Mouse (Mus musculus) neural tube, embryonic 13.5 days (tissue): ENCODE measurements around the gene Arf5. TPM values are rescaled to one million over a fixed set of nuclear protein-coding genes. Genes with fewer than 3 reads are reported as not detected.

ENCODE experiments used
- ATAC-seq: fragments of 200-750 bp; cut with Nextera tagmentation; 2 replicates; pipeline ENCODE4 v1.8.0; 2017; ENCODE audit warnings: low read depth, mild to moderate bottlenecking, moderate TSS enrichment, moderate library complexity
- H3K27ac ChIP-seq: fragments of 300-500 bp; sonication (generic); replicated peaks from 2 replicates; pipeline ENCODE4 v1.5.1; 2015; ENCODE audit warnings: moderate library complexity, mild to moderate bottlenecking, inconsistent platforms
- H3K27me3 ChIP-seq: fragments of 300-500 bp; sonication (generic); 2 replicates; pipeline ENCODE4 v1.6.1; 2015; ENCODE audit warnings: mild to moderate bottlenecking, inconsistent platforms
- H3K36me3 ChIP-seq: fragments of 300-500 bp; sonication (generic); 2 replicates; pipeline ENCODE4 v1.6.1; 2015; ENCODE audit warnings: mild to moderate bottlenecking, inconsistent platforms
- H3K4me1 ChIP-seq: fragments of 300-500 bp; sonication (generic); replicated peaks from 2 replicates; pipeline ENCODE4 v1.6.1; 2015; ENCODE audit warnings: inconsistent platforms
- H3K4me2 ChIP-seq: fragments of 300-500 bp; sonication (generic); 2 replicates; pipeline ENCODE4 v1.6.1; 2015; ENCODE audit warnings: inconsistent platforms, mild to moderate bottlenecking, moderate library complexity
- H3K4me3 ChIP-seq: fragments of 300-500 bp; sonication (generic); 2 replicates; pipeline ENCODE4 v1.5.1; 2015; ENCODE audit warnings: mild to moderate bottlenecking, inconsistent platforms
- H3K9ac ChIP-seq: fragments of 300-500 bp; sonication (generic); 2 replicates; pipeline ENCODE4 v1.6.1; 2015; ENCODE audit warnings: moderate library complexity, mild to moderate bottlenecking, inconsistent platforms
- H3K9me3 ChIP-seq: fragments of 300-500 bp; sonication (generic); 2 replicates; pipeline ENCODE4 v1.6.1; 2016; ENCODE audit warnings: inconsistent platforms
- WGBS: fragments of 180-500 bp; shearing (Covaris S2); methylation state at CpG from one replicate; pipeline ENCODE4 v1.1.7; 2015; 5-methylcytosine and 5-hydroxymethylcytosine counted together
- polyA plus RNA-seq: library from polyadenylated mRNA; unstranded; fragments of >200 nt; fragmentation: Nextera tagmentation; extraction: Ambion mirVana; gene quantifications from 2 replicates; pipeline ENCODE4 v1.2.1, GENCODE M21; 2015

The Arf5 gene
- polyA plus RNA-seq, 1 experiment from 2014 or later, result 392 TPM

DNA sequence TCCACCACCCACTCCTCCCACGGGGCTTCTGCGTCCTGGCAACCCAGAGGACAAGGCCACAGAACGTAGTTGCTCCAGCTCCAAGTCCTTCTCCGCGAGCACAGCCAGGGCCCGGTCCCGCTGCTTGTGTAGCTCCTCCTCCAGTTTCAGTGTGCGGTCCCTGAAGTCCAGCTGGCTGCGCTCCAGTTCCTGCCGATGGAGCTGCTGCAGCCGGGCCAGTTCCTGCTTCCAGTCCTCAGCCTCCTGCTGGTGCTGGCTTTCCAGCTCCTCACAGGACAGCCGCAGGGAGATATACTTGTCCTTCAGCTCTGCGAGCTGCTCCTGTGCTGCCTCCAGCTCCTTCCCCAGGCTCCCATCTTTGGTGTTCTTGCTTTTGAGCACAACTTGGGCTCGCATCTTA is 4.9 kb upstream of the Arf5 start:
- Histone ChIP-seq H3K27me3 (no peaks in the 10 kb centered on the region), H3K4me2 (no peak overlapping the region), H3K9me3 (no peaks in the 10 kb centered on the region), H3K4me3 (no peak overlapping the region), H3K4me1 (peaks cover 42% of the 10 kb centered on the region), H3K27ac (peak overlapping the region; percentile 28; the same call in 1 of the 2 replicates), H3K36me3 (peaks cover 53% of the 10 kb centered on the region), H3K9ac (no peak overlapping the region)
- ATAC-seq, result no peak
- WGBS, result 89% methylated on average over 14 of the region's 14 CpGs

DNA sequence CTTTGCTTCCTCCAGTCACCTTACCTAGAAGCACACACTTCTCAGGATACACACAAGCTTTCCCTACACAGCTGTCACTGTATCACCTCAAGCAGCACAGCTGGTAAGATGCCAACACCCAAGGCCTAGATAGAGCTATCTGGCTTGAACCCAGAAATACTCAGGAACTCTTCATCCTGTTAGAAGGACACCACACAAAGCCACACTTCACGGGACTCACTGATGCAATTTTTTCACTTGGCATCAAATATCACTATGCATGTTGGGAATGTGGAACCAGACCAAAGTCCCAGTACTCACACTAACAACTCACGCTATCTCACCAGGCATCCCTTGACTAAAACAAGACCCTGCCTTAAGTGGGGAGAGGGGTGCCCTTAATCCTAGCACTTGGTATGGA is 3.7 kb upstream of the Arf5 start:
- no peak overlapping the region; the same call in 1 of the 2 replicates for H3K4me3 ChIP-seq
- H3K4me1 ChIP-seq, result peaks cover 48% of the 10 kb centered on the region
- H3K27me3 ChIP-seq, result no peaks in the 10 kb centered on the region
- H3K4me2 ChIP-seq, result peak overlapping the region; percentile 99
- peaks cover 44% of the 10 kb centered on the region for H3K36me3 ChIP-seq
- H3K9me3 ChIP-seq, result no peaks in the 10 kb centered on the region
- no peak overlapping the region; the same call in 1 of the 2 replicates for H3K9ac ChIP-seq
- WGBS, result 88% methylated on average over 2 of the region's 2 CpGs
- no peak for ATAC-seq
- H3K27ac ChIP-seq, result no peak overlapping the region

DNA sequence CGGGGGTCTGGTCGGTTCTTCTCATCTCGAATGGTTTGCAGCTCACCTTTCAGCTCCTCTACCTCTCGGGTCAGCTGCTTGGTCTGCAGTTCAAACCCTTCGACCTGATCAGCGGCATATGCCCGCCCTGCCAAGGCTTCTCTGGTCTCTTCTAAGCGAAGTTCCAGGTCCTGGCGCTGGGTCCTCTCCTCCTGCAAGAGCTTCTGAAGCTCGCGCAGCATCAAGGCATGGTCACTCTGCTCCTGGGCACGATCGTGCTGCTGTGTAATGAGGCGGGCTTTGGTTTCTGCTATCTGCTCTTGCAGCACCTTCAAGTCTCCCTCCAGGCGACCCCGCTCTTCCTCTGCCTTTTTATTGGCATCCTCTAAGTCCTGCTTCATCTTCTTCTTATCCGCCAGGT is 3.0 kb upstream of the Arf5 start:
- H3K9ac ChIP-seq, result peak overlapping the region; percentile 88
- H3K4me2 ChIP-seq, result peak overlapping the region; percentile 99
- H3K4me3 ChIP-seq, result peak overlapping the region; percentile 95
- no peak overlapping the region for H3K27ac ChIP-seq
- WGBS, result 84% methylated on average over 17 of the region's 17 CpGs
- ATAC-seq, result no peak
- H3K9me3 ChIP-seq, result no peaks in the 10 kb centered on the region
- no peaks in the 10 kb centered on the region for H3K27me3 ChIP-seq
- H3K36me3 ChIP-seq, result peaks cover 41% of the 10 kb centered on the region
- H3K4me1 ChIP-seq, result peaks cover 55% of the 10 kb centered on the region

DNA sequence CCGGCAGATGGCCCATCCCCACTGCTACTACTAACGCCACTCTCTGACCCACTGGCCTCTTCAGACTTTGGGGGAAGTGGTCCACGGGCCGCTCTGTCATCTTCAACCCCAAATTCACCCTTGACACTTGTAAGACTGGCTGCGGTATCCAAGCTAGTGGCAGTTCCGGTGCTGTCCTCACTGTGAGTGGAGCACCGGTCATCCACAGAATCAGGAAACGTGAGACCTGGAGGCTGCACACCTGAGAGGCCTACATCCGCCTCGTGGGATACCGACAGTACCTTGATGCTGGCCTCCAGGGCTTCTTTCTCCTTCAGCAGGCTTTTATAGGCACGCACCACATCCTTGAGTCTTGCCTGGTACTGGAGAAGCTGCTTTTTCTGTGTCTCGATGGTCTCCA is 2.5 kb upstream of the Arf5 start:
- Histone ChIP-seq H3K36me3 (peaks cover 41% of the 10 kb centered on the region), H3K9me3 (no peaks in the 10 kb centered on the region), H3K4me3 (peak overlapping the region; percentile 95), H3K4me2 (peak overlapping the region; percentile 99), H3K4me1 (peaks cover 60% of the 10 kb centered on the region), H3K27ac (no peak overlapping the region), H3K9ac (peak overlapping the region; percentile 88), H3K27me3 (no peaks in the 10 kb centered on the region)
- no peak for ATAC-seq
- 28% methylated on average over 13 of the region's 13 CpGs for WGBS

DNA sequence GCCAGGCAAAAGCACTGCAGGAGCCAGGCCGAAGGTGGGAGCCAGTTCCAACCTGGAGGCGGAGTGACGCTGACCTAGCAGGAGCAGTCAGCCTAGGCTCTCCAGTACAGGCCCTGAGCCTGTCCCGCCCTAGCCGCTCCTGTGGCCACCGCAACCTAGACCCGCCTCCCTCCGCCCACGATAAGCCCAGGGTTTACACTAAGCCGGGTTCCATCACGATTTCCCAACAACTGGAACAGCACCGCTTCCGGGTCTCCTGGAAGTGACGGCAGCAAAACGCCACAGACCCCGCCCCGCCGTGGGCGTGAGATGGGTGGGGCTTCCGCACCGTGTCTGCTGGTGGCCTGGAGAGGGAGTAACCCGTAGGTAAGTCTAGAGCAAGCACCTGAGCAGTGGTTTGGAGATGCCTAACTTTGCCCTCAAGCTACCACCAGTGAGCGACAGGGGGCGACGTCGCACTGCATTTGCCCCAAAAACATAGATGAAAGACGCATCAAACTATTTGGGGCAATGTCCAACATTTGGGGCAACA is 1.8 kb upstream of the Arf5 start:
- no peaks in the 10 kb centered on the region for H3K27me3 ChIP-seq
- H3K9me3 ChIP-seq, result no peaks in the 10 kb centered on the region
- peak overlapping the region; percentile 57 for H3K27ac ChIP-seq
- H3K36me3 ChIP-seq, result peaks cover 41% of the 10 kb centered on the region
- peak overlapping the region; percentile 99 for H3K4me2 ChIP-seq
- peak; percentile 85 for ATAC-seq
- H3K4me3 ChIP-seq, result peak overlapping the region; percentile 95
- WGBS, result 0% methylated on average over 27 of the region's 27 CpGs
- peaks cover 64% of the 10 kb centered on the region for H3K4me1 ChIP-seq
- H3K9ac ChIP-seq, result peak overlapping the region; percentile 88

DNA sequence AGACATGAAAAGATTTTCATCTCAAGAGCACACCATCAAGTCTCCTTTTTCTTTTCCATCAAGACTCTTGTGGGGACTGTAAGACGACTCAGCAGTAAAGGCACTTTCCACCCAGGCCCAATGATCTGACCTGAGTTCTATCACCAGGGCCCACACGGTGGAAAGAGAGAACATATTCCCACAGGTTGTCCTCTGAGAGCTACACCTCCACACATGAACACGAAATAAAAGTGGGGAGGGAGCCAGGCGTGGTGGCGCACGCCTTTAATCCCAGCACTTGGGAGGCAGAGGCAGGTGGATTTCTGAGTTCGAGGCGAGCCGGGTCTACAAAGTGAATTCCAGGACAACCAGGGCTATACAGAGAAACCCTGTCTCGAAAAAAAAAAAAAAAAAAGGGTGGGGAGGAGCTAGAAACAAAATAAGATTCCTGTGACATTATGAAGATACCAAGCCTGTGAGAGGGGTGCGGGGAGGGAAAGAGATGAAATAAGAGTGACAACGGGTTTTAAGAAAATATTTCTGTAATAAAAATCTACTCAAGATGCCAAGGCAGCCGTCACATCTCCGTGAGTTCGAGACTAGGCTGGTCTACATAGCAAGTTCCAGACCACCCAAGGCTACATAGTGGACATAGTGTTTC is 589 bp upstream of the Arf5 start:
- Histone ChIP-seq H3K4me3 (peak overlapping the region; percentile 82), H3K9ac (no peak overlapping the region), H3K36me3 (peaks cover 40% of the 10 kb centered on the region), H3K27ac (peak overlapping the region; percentile 35; the same call in 1 of the 2 replicates), H3K4me1 (peaks cover 55% of the 10 kb centered on the region), H3K9me3 (no peaks in the 10 kb centered on the region), H3K27me3 (no peaks in the 10 kb centered on the region), H3K4me2 (peak overlapping the region; percentile 63)
- ATAC-seq, result peak; percentile 2
- WGBS, result 71% methylated on average over 15 of the region's 15 CpGs

DNA sequence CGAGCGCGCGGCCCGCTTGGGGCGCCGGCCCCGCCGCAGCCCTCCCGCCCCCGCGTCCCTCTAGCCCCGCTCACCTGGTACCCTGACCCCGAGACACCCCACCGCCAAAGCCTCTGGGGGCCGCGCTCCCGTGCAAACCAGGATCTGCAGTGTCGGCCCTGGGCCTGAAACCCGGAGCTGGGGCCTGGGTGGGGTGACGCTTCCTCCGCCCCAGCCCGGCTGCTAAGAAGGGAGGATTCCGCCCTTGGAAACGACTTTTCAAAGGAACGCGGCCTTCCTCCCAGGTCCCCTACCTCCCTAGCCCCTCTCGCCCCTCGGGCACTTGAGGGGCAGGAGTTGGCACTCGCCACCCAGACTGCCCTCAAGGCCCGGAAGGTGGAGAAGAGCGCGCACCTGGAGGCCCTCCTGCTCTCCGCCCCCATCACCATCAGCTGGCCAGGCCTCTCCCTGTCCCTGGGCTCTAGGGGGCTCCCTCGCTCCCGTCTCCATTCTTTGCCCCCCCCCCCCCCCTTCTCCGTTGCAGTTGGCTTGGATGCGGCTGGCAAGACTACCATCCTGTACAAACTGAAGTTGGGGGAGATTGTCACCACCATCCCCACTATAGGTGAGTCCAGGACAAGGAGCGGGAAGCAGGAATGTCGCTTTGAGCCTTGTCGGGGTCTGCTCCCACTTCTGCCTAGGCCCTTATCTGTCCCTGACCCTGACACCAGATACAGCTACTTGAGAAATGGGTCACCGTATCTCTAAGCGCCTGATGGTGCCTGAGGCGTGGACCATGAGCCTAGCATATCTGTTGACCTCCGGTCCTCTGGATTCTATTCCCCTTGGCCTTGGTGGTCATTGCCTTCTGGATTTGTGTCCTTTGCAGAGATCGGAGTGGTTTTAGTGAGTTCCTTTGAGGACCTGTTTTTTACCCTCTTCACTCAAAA is 671 bp downstream of the Arf5 start:
- peak; percentile 55 for ATAC-seq
- peaks cover 33% of the 10 kb centered on the region for H3K36me3 ChIP-seq
- 11% methylated on average over 43 of the region's 46 CpGs for WGBS
- H3K27ac ChIP-seq, result peak overlapping the region; percentile 83
- peak overlapping the region; percentile 82 for H3K4me3 ChIP-seq
- H3K27me3 ChIP-seq, result no peaks in the 10 kb centered on the region
- no peaks in the 10 kb centered on the region for H3K9me3 ChIP-seq
- peak overlapping the region; percentile 90 for H3K9ac ChIP-seq
- H3K4me2 ChIP-seq, result peak overlapping the region; percentile 63
- peaks cover 51% of the 10 kb centered on the region for H3K4me1 ChIP-seq

DNA sequence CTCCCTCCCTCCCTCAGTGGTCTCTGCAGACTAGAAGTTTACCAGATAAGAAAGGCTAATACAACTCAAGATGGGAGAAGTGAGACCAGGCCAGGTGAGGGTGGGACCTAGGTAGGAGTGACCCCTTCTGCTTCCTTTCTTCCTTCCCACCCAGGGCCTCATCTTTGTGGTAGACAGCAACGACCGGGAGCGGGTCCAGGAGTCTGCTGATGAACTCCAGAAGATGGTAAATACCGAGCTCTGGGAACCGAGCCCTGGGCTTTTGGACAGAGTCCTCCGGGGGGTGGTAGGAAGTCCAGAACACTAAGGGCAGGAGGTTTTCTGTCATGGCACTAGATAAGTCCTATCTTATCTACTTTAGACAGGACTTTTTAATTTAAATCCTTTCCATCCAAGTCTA is 1.7 kb downstream of the Arf5 start:
- peak overlapping the region; percentile 82 for H3K4me3 ChIP-seq
- 93% methylated on average over 6 of the region's 6 CpGs for WGBS
- peaks cover 30% of the 10 kb centered on the region for H3K36me3 ChIP-seq
- H3K27ac ChIP-seq, result no peak overlapping the region
- H3K9ac ChIP-seq, result 0 out of 2 replicates have a peak overlapping the region, but pooled peaks have one; percentile 90
- H3K4me1 ChIP-seq, result peaks cover 42% of the 10 kb centered on the region
- H3K27me3 ChIP-seq, result no peaks in the 10 kb centered on the region
- H3K9me3 ChIP-seq, result no peaks in the 10 kb centered on the region
- H3K4me2 ChIP-seq, result peak overlapping the region; percentile 63; the same call in 1 of the 2 replicates
- ATAC-seq, result no peak

DNA sequence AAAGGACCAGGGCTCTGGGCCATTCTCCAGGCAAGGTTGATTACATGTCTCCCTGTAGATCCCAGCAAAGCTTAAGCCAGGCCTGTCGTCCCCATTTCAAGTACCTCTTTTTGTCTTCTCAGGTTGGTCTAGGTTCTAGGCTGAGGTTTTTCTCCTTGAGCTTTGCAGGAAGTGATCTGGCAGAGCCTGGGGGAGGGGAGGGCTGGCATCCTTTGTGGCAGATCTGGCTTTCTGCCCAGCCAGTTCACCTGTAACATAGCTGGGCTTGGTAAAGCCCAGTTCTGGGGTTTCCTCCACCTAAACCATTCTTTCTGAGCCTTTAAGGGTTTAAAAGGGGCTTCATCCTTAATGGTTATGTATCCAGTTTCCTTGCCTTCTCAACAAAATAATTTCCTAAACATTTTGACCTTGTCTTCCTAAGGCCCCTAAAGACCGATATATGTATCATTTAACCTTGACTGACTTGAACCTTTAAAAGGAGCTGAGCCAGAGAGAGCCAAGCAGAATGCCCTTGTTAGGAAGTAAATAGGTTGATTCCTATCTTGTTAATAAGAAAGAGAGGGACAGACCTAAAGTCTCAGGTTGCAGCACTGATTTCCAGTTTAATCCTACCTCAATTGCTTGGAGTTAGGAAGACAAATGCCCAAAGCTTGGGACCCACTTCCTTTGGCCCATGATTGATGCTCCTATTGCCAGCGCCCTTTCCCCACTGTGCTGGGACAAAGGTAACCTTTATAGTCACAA is 3.9 kb downstream of the Arf5 start, which contains the start of gene Fscn3:
Fscn3 (plus strand) TSS at position 694 of the 744 bp plus-strand sequence.
- Histone ChIP-seq H3K4me3 (no peak within 1 kb of the TSS), H3K4me2 (no peak within 1 kb of the TSS), H3K27me3 (no peaks in the 10 kb centered on the region), H3K36me3 (peaks cover 30% of the 10 kb centered on the region), H3K4me1 (peaks cover 24% of the 10 kb centered on the region), H3K9me3 (no peaks in the 10 kb centered on the region), H3K27ac (no peak within 1 kb of the TSS), H3K9ac (no peak within 1 kb of the TSS)
- no peak for ATAC-seq
- WGBS, result 75% methylated on average over 3 of the region's 3 CpGs

DNA sequence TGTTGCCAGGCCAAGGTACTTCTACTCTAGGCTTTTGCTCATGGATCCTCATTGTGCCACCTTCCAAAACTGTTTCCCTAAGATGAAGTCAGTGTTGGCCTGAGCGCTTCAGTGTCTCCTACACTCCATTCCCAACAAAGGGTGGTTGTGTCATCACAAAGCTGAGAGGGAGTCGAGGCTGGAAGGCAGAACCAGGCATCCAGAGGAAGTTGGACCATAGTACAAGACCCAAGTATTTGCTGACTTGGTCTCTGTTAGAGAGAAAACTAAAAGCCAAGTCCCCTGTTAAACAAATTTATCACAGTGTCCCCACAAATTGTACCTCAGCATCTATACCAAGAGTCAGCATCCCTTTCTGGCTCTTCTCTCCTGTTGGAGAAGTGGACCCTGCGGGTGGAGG is 4.9 kb downstream of the Arf5 start, which contains the start of gene Gcc1:
Gcc1 (minus strand) TSS at position 101 of the 400 bp plus-strand sequence.
- Histone ChIP-seq H3K4me2 (no peak within 1 kb of the TSS), H3K27ac (no peak within 1 kb of the TSS), H3K9me3 (no peaks in the 10 kb centered on the region), H3K4me1 (peaks cover 22% of the 10 kb centered on the region), H3K36me3 (peaks cover 30% of the 10 kb centered on the region), H3K27me3 (no peaks in the 10 kb centered on the region), H3K4me3 (no peak within 1 kb of the TSS), H3K9ac (no peak within 1 kb of the TSS)
- WGBS, result 86% methylated on average over 3 of the region's 3 CpGs
- no peak for ATAC-seq

DNA sequence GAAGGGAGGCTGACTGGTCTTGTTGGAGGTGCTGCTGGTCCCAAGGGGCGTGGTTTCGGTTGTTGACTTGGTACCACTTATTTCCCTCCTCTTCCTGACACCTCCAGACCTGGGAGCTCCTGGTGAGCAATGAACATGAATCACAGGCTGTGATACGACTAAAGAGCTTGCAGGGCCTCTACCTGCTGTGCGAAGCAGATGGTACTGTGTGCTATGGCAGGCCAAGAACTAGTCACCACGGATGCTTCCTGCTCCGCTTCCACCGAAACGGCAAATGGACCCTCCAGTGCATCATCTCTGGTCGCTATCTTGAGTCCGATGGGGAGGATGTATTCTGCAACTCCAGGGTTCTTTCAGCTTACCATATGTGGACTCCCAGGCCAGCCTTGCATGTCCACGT is 6.5 kb downstream of the Arf5 start:
- peaks cover 30% of the 10 kb centered on the region for H3K36me3 ChIP-seq
- no peaks in the 10 kb centered on the region for H3K27me3 ChIP-seq
- no peak overlapping the region for H3K27ac ChIP-seq
- H3K9me3 ChIP-seq, result no peaks in the 10 kb centered on the region
- ATAC-seq, result no peak
- H3K4me3 ChIP-seq, result no peak overlapping the region
- WGBS, result 88% methylated on average over 11 of the region's 11 CpGs
- H3K4me2 ChIP-seq, result no peak overlapping the region
- H3K9ac ChIP-seq, result no peak overlapping the region
- H3K4me1 ChIP-seq, result peaks cover 14% of the 10 kb centered on the region
